Comparison of ENCODE assay signal across 17 mouse cellular contexts in the genomic region with DNA sequence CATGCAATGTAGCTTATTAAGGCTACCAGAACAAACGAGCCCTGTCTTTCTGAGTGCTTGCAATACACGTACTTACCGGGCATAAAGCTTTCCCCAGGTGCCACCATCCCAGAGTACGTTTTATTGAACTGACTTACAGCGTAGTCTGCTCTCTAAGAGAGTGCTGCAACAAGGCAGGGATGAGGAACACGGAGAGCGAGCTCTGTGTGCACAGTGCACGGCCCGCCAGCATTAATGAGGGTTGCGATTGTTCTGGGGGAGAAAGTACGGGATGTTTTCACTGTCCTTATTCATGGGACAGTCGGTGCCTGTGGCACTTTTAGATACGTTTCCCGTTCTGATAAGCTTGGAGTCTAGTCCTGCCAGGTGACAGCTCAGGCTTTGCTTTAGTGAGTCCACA.
DNase-seq lines count a peak whose midpoint lies in the region; ATAC-seq lines count a peak whose summit lies in the region.
"Had no signal": no experiment of that assay in that cellular context is flagged by ENCODE, and none has a peak within 500 bp of the region (broad histone marks: within the 10 kb centered on the region; RNA-seq: fewer than 3 reads in every experiment).

No protein-coding gene starts in this region.

- no peaks in the 10 kb centered on the region for H3K27me3 ChIP-seq in heart, embryonic 13.5 days (replicated peaks)
- H3K27me3 ChIP-seq in neural tube, embryonic 13.5 days: no peaks in the 10 kb centered on the region
- H3K27me3 ChIP-seq: midbrain, embryonic 12.5 days had no signal

- H3K4me3 ChIP-seq in heart, embryonic 13.5 days: no peak overlapping the region
- H3K4me3 ChIP-seq in neural tube, embryonic 13.5 days: no peak overlapping the region
- H3K4me3 ChIP-seq: gastrocnemius, adult 2 months; midbrain, embryonic 12.5 days had no signal

- no peak for DNase-seq in heart, postnatal 36 days
- DNase-seq in neural tube, embryonic 10.5 days (ENCODE audit: extremely low spot score, low spot score): no peak
- peak; percentile 16 for DNase-seq in hindlimb bud, embryonic 11.5 days (ENCODE audit: extremely low spot score, low read depth, low spot score)
- DNase-seq in kidney, postnatal 10 days: no peak
- DNase-seq in c-Kit-positive CD71-positive TER-119-positive erythroid progenitor cells, embryonic 14.5 days (ENCODE audit: low spot score): no peak
- DNase-seq: adrenal gland, adult 2 months; cerebellum, adult 8-10 months; gastrocnemius, adult 2 months; layer of hippocampus, postnatal 36 days; liver, postnatal 0 days; lung, postnatal 36 days; right cerebral cortex, postnatal 4 days; thymus, adult 18-20 months had no signal

- H3K36me3 ChIP-seq in heart, embryonic 13.5 days: no peaks in the 10 kb centered on the region
- H3K36me3 ChIP-seq in neural tube, embryonic 13.5 days: no peaks in the 10 kb centered on the region
- H3K36me3 ChIP-seq: G1E; midbrain, embryonic 12.5 days had no signal

- no peaks in the 10 kb centered on the region for H3K9me3 ChIP-seq in heart, embryonic 13.5 days
- H3K9me3 ChIP-seq in neural tube, embryonic 13.5 days: no peaks in the 10 kb centered on the region
- H3K9me3 ChIP-seq: midbrain, embryonic 12.5 days had no signal

- peaks cover 15% of the 10 kb centered on the region for H3K4me1 ChIP-seq in heart, embryonic 13.5 days
- H3K4me1 ChIP-seq in neural tube, embryonic 13.5 days (replicated peaks): peaks cover 25% of the 10 kb centered on the region

- intact Hi-C loops in heart, postnatal 36 days (cut with DNase I): no loop called here

- WGBS in heart, embryonic 13.5 days: 68% methylated on average over 14 of the region's 14 CpGs
- 51% methylated on average over 14 of the region's 14 CpGs for WGBS in neural tube, embryonic 13.5 days

- no peak overlapping the region for H3K9ac ChIP-seq in heart, embryonic 13.5 days
- peak overlapping the region; percentile 5; the same call in 1 of the 2 replicates for H3K9ac ChIP-seq in neural tube, embryonic 13.5 days
- H3K9ac ChIP-seq: liver, postnatal 0 days; midbrain, embryonic 12.5 days had no signal

- H3K27ac ChIP-seq in heart, embryonic 13.5 days (replicated peaks): no peak overlapping the region
- H3K27ac ChIP-seq in neural tube, embryonic 13.5 days (replicated peaks): no peak overlapping the region
- H3K27ac ChIP-seq: gastrocnemius, adult 2 months; midbrain, embryonic 12.5 days had no signal

- no peak for ATAC-seq in heart, embryonic 13.5 days (ENCODE audit: extremely low read depth, insufficient number of reproducible peaks, low FRiP score, low TSS enrichment)
- ATAC-seq in neural tube, embryonic 13.5 days (ENCODE audit: low read depth): peak; percentile 53; the same call in 1 of the 2 replicates
- ATAC-seq: liver, postnatal 0 days had no signal

- peak overlapping the region; percentile 35 for H3K4me2 ChIP-seq in heart, embryonic 13.5 days
- H3K4me2 ChIP-seq in neural tube, embryonic 13.5 days: peak overlapping the region; percentile 2; the same call in 1 of the 2 replicates
- H3K4me2 ChIP-seq: midbrain, embryonic 12.5 days had no signal
